Mouse (Mus musculus) induced T-regulatory cell, adult 2 months (primary cell): ENCODE results near the gene Itgb4.

ENCODE experiments used
- DNase-seq: peaks from one replicate; pipeline ENCODE4 v3.0.0-alpha.2; 2012; ENCODE audit warnings: low read depth

Gene Itgb4

GRCm38 (mm10) chr11:115970006-115970673 lies 4.4 kb upstream of the Itgb4 start:
- DNase-seq, result no peak

GRCm38 (mm10) chr11:115971016-115971415 lies 3.5 kb upstream of the Itgb4 start:
- DNase-seq, result no peak

- DNase-seq, result no peak
These were observed 543 bp downstream of the Itgb4 start for GRCm38 (mm10) chr11:115975083-115975420.

GRCm38 (mm10) chr11:115975544-115975943 lies 1.0 kb downstream of the Itgb4 start:
- DNase-seq, result peak; percentile 13

GRCm38 (mm10) chr11:115982472-115982871 lies 8.0 kb downstream of the Itgb4 start:
- DNase-seq, result no peak

- no peak for DNase-seq
These were observed 8.8 kb downstream of the Itgb4 start for GRCm38 (mm10) chr11:115983291-115983690.

- DNase-seq, result no peak
These were observed 15.2 kb downstream of the Itgb4 start for GRCm38 (mm10) chr11:115989686-115990085.

- no peak for DNase-seq
These were observed 17.6 kb downstream of the Itgb4 start for GRCm38 (mm10) chr11:115992098-115992497.

- no peak for DNase-seq
These were observed 20.7 kb downstream of the Itgb4 start for GRCm38 (mm10) chr11:115995256-115995655.

GRCm38 (mm10) chr11:115997047-115997446 lies 22.5 kb downstream of the Itgb4 start:
- DNase-seq, result no peak

GRCm38 (mm10) chr11:115997662-115998061 lies 23.2 kb downstream of the Itgb4 start:
- no peak for DNase-seq

GRCm38 (mm10) chr11:115999027-115999426 lies 24.5 kb downstream of the Itgb4 start:
- no peak for DNase-seq

- peak; percentile 89 for DNase-seq
These were observed 25.1 kb downstream of the Itgb4 start for GRCm38 (mm10) chr11:115999538-116000143.

- DNase-seq, result no peak
These were observed 26.1 kb downstream of the Itgb4 start for GRCm38 (mm10) chr11:116000607-116001006.

GRCm38 (mm10) chr11:116001725-116002124 lies 27.2 kb downstream of the Itgb4 start:
- DNase-seq, result no peak

GRCm38 (mm10) chr11:116002894-116003293 lies 28.4 kb downstream of the Itgb4 start:
- DNase-seq, result peak; percentile 27

GRCm38 (mm10) chr11:116004186-116004823 lies 29.8 kb downstream of the Itgb4 start:
- DNase-seq, result peak; percentile 19

GRCm38 (mm10) chr11:116004840-116005700 lies 30.6 kb downstream of the Itgb4 start:
- peak; percentile 83 for DNase-seq

- DNase-seq, result peak; percentile 14
These were observed 31.4 kb downstream of the Itgb4 start for GRCm38 (mm10) chr11:116005701-116006419.

- no peak for DNase-seq
These were observed 32.8 kb downstream of the Itgb4 start for GRCm38 (mm10) chr11:116007095-116007850.

- DNase-seq, result no peak
These were observed 33.9 kb downstream of the Itgb4 start for GRCm38 (mm10) chr11:116008411-116008810.
